Mouse (Mus musculus): Measurements from ENCODE around the gene Rnf157.
A peak's percentile ranks its signal among the peaks of the same experiment; 100 is the strongest.
"Not testable (repeated sequence)": the region's sequence is repeated elsewhere in the genome, so short reads cannot be mapped to it uniquely, and the experiment has no call there.

Gene Rnf157

DNA sequence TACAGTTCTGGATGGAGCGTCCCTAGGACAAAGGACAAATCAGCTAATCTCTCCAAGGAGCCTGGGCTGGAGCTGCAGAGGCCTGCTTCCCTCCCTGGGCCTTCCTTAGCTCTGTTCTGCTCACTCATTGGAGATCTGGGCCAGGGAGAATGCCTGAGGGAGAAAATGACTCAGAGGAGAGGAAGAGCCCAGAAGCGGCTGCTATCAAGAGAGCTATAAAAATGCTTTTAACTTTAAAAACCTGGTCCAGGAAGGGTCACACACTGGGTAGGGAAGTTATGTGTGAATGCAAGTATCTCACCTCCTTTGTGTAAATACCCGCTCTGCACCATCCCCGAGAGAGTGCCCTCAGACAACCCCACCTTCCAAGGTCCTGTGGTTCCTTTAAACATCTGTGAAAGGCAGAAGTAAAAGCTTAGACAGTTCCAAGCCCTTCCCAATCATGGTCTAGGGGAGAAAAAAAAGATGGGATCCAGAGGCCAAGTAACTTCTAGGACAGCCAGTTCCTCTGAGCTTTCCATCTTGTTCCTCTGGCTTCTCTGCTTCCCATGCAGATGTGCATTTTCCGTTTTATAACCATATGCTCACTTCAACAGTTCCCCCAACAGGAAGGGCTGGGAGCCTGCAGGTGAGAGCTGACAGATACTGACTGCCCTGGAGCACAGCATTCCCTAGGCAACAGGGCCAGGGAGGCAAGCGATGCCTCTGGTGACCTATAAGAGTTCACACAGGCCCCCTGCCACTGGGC lies 3.5 kb upstream of the Rnf157 start:
- DNase-seq = no peak

DNA sequence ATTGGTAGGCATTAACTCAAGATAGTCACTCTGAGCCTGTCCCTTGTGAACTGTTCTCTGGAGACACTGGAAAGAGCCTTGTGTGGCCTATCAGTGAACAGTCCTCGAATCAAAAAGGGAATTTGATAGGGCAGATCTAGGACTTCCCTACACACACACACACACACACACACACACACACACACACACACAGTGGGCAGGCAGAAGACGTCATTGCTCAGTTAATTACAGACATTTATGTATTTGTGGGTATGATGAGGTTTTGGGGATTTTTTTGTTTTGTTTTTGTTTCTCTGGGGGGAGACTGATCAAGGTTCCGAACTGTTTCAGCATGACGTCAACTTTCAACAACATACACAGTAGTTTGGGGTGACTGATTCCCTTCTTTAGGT lies 795 bp upstream of the Rnf157 start:
- DNase-seq = no peak

DNA sequence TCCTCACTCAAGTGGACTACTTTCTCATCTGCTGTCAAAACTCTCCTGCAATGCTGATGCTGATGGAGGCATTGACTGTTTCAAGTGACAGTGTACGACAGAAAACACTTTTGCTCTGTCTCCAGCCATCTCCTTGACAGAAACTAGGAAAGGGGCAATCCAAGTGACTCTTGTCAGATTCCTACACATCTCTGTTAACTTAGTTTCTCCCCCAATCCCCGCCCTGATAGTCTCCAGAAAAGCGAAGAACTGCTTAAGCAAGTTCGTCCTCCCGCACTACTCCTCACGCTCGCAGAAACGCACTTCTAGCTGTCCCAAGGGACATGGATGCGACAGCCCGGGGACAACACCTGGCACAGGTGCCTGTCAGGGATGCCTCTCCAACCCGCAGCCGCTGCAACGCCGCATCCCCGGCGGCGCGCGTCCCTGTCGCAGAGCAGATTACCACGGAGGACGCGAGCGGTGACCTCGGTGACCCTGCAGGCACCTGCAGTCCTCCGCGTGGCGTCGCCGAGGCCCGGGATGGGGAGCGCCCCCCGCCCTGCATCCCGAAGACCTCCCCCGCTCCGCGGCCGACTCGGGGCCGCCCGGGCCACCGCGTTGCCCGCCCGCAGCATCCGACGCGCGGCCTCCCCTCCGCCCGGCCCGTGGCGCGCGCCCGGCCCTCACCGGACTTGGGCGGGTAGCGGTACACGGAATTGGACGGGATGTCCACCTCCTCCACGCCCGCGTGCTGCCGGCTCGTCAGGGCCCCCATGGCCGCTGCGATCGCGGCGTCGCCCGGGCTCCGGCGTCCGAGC lies 604 bp downstream of the Rnf157 start:
- DNase-seq = peak; percentile 16 to 33

DNA sequence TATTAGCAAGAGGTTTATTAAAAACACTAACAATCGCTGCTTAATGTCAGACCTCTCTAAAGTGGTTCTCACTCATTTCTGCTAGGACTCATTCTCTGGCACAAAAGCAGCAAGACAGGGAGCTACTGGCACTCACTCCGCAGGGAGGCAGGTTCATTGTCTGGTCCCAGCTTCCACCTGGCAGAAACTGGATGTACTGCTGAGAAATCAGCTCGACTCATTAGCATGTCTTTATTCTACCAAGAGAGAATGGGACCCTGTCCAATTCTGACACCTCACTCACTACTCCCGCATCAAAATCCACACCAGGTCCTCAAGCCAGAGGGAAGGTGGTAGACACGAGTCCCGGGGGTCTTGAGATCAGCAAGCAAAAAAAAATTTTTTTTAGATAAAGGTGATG lies 1.2 kb downstream of the Rnf157 start:
- DNase-seq = peak; percentile 65 to 78

DNA sequence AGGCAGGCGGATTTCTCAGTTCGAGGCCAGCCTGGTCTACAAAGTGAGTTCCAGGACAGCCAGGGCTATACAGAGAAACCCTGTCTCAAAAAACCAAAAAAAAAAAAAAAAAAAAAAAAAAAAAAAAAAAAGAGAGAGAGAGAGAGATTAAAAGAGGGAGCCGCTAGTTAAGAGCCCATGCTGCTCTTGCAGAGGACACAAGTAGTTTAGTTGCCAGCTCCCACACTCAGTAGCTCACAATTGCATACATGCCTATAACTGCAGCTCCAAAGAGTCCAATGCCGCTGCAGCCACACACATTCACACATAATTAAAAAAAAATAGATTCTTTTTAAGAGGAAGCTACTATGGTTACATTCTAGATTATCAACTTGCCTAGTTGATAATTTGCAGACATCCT lies 2.4 kb downstream of the Rnf157 start:
- not testable (repeated sequence) for DNase-seq

DNA sequence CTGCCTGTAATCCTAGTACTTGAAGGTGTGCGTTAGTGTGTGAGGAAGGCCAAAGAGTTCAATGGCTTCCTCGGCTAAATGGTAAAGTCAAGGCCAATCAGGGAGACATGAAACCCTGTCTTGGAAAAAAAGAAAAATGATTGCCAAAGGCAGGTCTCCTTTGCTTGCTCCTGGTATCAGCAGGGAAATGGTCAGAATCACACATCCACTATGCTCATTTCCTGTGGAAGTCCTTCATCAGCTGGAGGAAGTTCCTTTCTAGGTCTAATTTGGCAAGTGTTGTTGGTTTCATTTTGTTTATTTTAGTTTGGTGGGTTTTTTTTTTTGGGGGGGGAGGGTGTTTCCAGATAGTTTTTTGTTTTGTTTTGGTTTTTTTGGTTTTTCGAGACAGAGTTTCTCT lies 3.8 kb downstream of the Rnf157 start:
- DNase-seq = no peak

DNA sequence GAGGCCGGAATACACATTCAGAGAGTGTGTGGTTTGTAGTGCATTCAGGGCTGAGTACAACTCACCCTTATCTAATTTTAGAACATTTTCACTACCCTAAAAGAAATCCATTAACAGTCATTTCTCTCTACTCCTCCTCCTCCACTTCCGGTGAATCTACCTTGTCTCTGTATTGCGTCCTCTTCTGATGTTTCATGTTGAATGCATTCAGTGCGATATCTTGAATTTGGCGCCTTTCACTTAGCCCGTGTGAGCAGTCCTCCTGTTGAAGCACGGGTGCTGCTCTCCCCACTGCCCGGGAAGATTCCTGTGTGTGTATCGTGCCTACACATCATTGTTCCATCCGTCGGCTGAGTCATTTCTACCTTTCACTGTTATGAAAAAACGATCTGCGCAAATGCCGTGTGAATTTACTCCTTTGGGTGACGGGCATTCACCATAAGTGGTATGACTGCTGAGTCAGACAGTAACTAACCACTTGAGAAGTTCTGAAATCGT lies 6.6 kb downstream of the Rnf157 start:
- DNase-seq = no peak

DNA sequence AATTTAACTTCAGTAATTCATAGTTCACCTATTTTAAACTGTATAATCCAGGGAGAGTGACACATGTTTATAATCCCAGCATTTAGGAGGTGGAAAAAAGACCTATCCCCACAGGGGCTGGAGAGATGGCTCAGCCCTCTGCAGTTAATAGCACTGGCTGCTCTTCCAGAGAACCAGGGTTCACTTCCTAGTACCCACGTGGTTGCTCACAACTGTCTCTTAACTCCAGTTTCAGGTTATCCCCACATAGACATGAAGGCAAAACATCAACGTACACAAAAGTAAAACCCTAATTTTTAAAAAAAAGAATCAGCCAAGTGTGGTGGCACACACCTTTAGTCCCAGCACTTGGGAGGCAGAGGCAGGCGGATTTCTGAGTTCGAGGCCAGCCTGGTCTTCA lies 7.2 kb downstream of the Rnf157 start:
- no peak for DNase-seq

DNA sequence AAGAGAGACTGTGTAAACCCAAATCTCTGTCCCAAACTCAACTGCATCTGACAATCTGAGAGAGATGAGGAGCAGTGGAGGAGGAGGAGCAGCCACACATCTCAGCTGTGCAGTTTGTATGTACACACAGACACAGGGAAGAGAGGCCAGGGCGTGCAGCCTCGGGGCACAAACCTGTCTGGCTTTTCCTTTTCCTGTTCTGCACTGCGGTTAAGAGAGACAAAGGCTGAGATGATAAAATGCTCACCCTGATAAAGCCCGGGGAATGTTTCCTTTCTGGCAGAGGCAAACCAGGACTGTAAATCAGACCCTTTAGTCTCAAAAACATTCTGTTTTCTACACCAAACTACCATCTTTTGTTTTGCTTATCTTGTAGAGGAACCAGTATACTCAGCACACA lies 12.3 kb downstream of the Rnf157 start:
- DNase-seq = no peak

DNA sequence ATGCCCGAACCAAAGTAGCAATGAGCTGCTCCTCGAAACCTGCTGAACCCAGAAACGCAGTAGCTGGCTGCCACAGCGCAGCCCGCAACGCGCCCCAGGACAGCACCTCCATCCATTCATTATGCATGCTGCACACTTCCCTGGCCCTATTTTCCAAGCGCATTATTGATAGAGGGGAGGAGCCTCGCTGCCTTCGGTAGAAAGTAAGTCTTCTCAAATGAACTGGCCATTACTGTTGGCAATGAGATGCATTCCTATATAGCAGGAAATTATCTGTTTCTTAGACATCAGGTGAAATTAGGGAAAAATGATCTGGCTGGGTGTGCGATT lies 14.5 kb downstream of the Rnf157 start:
- no peak for DNase-seq

DNA sequence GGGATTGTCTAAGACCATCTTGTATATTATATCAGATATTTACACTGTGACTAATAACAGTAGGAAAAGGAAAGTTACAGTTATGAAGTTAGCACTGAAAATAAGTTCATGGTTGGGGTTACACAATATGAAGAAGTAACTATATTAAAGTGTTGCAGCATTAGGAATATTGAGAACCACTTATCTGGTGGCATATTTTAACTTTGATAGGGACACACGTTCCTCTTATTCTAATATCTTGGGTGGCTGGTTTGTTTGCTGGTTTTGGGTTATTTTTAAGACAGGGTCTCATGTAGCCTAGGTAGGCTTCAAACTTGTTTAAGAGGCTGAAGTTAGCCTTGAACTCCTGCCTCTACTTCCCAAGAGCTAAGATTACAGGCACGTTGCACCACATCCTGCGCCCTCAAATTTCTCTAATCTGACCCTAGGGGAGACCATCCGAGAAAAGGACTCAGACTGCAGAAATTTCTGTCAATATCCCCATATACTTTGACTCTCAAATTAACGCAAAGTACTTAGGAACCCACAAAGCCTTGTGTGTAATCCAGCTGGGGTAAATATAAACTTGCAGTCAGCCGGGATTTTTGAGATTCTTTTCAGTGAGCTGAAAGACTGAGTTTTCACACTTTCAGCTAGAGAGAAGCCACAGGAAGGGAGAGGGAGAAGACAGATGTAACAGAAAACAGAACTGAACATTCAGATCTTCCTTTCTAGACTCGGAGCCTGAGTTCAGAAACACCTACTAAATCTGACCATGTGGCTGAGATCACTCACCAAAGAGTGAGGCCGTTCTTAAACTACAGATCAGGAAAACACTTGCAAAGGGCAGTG lies 15.1 kb downstream of the Rnf157 start:
- no peak for DNase-seq

DNA sequence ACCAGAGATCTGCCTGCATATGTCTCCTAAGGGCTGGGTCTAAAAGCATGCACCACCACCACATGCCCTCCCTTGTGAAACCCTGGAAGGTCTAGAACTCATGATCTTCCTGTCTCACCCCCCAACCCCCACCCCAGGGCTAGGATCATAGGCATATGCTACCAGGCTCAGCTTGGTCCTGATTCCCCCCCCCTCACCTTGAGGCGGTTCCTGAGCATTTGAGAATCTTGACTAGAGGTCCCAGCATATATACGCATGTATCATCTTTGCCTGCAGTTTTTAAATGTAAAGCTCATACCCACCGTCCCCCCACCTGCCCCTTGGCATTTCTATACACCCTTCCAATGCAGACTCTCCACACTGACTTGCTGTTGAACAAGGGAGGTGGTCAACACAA lies 15.9 kb downstream of the Rnf157 start:
- DNase-seq = no peak

DNA sequence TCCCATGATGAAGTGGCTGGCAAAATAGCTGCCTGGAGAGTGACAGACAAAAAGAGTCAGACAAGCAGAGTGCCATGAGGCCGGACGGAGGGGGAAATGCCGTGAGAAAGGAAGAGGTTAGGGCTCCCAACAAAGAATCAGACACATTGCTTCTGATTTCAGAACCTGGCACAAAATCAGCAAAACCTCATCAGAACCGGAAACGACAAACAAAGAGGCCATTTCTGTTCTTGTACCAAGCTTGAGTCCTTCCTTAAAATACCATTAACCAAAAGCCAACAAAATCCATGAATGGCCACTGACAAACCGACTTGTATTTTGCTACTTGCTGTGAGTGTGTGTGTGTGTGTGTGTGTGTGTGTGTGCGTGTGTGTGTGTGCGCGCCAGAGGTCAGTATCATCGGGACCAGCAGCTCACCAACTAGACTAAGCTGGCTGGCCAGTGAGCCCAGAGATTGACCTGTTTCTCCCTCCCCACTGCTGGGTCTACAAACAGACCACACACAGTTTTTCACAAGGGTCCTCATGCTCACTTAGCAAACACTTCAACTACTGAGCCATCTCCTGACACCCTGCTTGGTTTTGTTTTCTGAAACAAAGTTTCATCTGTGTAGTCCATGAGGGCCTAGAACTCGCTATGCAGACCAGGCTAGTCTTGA lies 16.4 kb downstream of the Rnf157 start:
- no peak for DNase-seq

DNA sequence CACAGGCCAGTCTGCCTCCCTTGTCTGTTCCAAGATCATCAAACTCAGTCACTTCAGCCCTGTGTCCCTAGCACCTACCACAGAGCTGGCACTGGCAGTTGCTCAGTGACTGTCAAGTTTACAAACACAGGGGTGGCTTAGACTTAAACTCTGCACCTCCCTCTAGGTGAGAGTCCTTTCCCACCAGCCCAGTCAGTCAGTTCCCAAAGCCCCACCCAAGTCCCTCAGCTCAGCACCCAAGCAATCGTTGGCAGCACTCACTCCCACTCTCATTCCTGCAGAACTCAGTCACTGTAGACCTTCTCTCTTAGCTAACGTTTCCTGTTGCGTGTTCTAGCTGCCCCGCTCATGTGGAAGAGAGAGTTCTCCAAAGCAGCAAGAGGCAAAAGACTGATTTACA lies 18.1 kb downstream of the Rnf157 start:
- no peak for DNase-seq

DNA sequence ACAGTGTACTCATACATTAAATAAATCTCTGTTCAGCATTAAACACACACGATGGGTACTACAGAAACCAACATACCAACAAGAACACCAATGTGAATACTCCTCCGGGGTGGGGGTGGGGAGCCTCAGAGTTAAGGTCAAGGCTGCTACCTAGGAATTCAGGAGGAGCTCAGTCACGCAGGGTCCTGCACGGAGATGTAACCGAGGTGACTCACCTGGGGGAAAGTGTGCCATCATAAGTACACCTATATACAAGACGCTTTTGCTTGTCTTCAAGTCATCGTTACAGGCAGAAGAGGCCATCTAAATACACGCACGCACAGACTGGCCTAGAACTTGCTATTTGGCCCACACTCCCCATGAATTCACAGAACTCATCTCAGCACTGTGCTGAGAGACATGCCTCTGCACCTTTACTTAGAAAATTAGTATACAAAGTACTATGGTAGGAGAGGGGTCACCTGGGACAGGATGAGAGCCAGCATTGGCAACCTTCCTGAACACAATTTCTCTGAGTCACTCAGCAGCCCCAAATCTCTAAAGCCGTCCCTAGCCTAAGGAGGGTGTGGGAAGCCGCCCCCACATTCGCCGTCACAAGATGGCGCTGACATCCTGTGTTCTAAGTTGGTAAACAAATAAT lies 23.9 kb downstream of the Rnf157 start:
- peak; percentile 24 to 57 for DNase-seq

DNA sequence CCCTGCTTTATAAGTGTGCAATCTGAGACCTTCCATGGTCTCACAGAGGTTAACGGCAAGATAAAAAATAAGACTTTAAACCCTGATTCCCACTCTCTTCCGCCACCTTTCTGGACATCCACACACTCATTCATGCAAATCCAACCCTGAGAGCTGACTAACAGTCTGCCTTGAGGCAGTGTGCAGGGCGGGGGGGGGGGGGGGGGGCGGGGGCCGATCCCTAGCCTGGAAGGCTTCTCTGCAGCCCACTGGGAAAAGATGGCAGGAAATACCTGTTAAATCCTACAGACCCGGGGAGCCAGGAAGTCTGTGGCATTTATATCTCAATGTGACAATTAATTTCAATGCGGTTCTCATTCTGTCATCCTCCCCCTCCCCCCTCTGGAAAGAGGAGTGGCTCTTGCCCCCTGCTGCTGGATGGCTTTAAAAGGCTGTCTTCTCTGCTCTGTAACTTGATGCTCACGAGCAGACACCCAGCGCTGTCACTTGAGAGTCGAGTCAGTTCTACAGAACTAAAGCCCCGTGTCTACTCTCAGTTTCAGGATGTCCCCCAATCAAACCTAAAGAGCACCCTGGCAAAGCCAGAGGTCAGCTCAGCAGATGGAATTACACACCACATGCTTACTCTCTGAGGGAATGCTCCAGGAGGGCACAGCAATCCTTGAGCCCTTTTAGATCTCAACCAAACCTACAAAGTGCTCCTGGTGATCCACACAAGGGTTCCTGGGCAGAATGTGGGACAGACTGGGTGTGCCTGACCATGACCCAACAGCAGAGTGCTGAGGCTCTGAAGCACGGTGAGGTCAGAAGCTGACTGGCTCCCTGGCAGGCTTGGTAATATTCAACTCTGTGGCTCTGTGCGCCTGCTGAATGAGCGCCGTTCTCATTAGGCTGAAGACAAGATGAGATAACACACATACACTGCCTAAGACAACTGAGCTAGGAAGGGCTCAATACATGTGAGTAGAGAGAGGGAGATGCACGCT lies 25.5 kb downstream of the Rnf157 start:
- DNase-seq = no peak

DNA sequence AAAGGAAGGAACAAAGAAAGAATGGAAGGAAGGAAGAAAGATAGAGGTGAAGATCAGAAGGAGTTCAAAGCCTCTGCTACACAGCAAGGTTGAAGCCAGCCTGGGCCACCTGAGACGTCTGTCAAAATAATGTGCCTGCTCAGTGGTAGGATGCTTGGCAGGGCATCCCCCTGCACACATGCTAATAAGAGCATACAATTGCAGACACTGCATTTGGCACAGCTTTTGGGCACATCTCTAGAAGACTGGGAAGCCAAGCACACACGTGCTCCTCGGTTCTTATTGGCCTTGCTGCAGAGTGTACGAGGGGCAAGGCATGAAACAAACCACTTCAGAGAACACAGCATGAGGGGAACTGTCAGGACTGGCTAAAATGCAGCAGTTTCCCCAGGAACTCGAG lies 26.8 kb downstream of the Rnf157 start:
- DNase-seq = no peak

DNA sequence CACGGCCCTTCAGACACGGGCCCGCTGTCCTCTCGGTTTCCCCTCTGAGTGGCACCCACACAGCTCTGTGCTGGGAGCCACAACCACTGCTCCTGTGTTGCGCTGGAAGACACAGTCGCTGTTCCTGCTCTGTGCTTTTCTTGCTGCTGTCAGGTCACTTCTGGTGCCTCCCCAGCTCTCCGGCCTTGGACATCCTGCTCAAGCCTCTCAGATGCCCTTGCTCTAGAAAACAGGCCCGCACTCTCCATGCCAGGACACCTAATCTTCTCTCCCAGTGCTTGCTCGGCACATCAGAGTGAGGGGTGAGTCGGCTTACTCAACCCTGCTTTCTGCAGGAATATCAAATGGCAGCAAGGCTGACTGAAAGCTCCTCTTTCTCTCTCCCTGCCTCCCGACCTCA lies 28.7 kb downstream of the Rnf157 start:
- no peak for DNase-seq

DNA sequence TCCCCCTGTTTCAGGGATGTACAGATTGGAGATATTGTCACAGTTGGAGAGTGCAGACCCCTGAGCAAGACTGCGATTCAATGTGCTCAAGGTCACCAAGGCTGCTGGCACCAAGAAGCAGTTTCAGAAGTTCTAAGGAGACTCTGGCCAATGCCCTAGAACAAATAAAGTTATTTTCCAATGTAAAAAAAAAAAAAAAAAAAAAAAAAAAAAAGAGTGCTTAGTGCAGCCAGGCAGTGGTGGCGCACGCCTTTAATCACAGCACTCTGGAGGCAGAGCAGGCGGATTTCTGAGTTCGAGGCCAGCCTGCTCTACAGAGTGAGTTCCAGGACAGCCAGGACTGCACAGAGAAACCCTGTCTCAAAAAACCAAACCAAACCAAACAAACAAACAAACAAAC lies 29.8 kb downstream of the Rnf157 start:
- DNase-seq = not testable (repeated sequence)

DNA sequence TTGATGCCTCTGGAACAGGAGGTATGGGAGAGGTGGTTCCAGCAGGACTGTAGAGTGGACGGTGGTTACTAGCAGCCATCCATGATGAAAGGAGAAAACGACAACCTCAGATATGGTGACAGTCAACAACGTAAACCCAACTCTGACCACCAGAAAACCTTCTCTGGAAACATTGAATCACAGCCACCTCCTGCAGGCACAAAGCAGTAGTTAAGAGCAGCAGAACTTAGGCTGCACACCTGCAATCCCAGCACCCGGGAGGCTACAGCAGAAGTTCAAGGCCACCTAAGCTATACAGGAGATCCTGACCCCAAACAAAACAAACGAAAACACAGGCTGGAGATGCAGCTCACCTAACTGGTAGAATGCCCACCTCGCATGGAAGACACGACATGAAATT lies 32.1 kb downstream of the Rnf157 start:
- no peak for DNase-seq

DNA sequence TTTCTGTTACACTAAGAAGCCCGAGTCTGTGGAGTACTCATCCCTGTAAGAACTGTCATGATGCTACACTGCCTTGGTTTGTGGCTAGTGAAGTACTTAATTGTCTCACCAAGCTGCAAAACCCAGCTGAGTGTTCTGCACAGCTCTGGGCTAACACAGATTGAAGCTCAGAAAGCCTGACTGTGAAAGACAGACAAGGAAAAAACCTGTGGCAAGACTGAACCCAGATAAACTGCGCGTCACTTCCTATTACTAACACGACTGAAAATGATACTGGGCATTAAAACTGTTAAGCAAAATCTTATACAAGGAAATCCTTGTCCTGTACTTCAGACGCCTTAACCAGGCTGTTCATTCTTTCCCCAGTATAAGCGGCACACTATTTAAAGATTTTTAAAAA lies 33.3 kb downstream of the Rnf157 start:
- no peak for DNase-seq

Measured in cerebellum, adult 18-20 months (tissue).